Mouse (Mus musculus): Measurements from ENCODE around the gene Trak1. TPM values are rescaled to one million over a fixed set of nuclear protein-coding genes. Genes with fewer than 3 reads are reported as not detected.
A peak's percentile ranks its signal among the peaks of the same experiment; 100 is the strongest.

Gene Trak1
- total RNA-seq, 2 experiments from 2014 or later = 217 to 226 TPM

DNA sequence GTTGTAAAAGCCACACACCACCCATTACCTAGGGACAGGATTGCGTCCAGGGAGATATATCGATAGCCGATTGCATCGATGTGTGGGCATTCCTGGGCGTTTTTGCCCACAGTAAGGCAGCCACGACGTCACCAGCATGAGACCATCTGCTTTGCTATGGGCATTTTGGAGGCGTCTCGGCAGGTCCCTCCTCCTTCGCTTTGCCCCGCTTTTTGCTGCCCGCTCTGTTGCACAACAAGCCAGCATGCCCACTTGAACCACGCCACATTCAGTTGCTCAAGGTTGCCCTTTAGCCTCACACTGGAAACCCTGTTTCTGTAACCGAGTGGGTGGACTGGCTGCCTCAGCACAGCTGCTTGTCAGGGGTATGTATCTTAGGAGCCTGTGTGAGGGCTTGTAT is 85.3 kb downstream of the Trak1 start:
- peak; percentile 72 to 78 for DNase-seq (ENCODE audit: low spot score in 2 of 2)
- intact Hi-C loops (cut with DNase I) = no loop called here

DNA sequence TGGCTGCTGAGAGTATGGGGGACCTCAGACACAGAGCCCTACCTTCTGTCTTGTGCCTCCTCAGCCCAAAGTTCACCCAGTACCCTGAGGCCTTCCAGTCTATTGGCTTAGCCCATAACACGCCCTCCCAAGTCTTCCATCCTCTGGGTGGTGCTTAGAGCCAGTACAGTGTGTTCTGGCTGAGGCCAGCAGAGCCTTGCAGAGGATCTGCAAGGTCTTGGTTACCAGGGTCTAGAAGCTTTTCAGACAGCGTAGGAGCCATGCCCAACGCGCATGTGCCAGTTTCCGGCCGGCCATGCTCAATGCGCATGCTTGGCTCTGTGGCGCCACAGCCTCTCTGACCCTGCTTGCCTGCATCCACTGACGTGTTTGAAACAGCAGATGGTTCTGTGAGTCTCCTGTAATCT is 85.9 kb downstream of the Trak1 start:
- intact Hi-C loops (cut with DNase I) = no loop called here
- peak; percentile 83 for DNase-seq (ENCODE audit: low spot score in 2 of 2)

DNA sequence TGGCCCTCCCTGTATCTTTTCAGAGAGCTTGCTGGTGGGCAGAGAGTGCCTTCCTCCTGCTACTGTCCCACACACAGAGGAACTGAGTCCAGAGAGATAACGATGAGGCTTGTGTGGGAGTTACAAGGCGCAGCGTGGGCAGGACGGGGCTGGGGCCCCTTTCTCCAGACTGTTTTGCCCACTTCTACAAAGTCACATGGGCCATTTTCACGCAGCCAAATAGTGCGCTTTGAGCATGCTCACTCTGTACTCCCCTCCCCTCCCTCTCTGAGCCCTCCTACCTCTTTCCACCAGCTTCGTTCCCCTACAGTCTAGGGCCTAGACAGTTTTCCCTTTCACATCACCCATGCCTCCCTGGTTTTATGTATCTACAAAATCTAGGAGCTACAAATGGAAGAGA is 87.3 kb downstream of the Trak1 start:
- DNase-seq (ENCODE audit: low spot score in 2 of 2) = peak in 1 of 2 experiments; percentile 57
- intact Hi-C loops (cut with DNase I) = loop anchor here (5.0 kb wide), 1 partner anchor 223 kb away; no protein-coding TSS in a partner anchor

DNA sequence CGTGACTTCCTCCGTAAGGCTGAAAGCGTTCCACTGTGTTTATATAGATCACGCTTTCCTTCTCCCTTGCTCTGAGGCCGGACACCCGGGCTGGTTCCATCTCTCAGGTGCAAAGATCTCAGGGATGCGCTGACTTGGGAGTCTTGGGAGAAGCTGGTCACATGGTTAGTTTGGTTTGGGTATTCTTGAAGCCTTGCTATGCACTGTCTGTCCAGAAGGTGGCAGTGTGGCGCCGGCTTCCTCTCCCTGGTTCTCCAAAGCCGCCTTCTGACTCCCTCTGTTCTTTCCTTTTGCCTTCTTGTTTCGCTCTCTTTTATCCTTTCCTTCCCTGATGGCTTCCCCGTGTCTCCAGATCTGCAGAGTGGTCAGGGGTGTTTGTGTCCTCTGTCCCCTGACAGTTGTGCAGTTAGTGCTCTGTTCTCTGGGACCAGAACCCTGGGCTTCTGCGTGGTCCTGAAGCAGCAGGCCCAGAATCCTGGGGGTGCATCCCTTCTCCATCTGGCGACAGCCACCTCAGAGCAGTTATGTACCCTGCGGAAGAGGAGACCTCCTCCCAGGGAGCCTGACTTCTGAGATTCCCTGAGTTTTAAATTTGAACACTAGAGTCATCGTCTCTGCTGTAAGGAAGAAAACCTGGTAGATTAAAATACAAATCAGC is 87.9 kb downstream of the Trak1 start:
- DNase-seq (ENCODE audit: low spot score in 2 of 2) = peak; percentile 92 to 93
- intact Hi-C loops (cut with DNase I) = loop anchor here (5.0 kb wide), 1 partner anchor 222 kb away; no protein-coding TSS in a partner anchor

DNA sequence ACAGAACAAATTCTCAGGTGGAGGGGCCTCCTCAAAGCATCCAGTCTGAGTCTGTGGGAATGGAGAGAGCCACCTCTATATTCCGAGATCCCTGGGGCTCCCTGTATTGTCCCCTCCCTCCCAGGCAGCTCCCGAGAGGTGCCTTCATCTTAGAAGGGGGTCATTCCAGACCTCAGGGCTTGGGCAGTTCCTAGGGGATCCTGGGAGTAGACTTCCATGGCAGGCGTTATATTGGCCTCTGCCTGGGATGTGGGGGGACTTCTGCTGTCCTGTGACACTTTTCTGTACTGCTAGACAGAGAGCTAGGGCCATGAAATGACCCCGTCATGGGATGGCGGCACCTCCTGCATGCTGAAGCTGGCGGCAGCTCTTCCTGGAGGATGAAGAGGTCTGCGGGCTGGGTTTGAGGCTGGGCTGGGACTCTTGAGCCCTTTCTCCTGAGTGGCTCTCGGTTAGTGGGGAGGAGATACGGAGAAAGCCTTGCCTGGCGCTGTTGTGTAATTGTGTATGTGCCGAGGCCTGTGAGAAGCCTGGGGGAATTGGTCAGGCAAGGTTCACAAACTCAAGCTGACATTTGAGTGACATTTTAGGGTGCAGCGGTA is 88.5 kb downstream of the Trak1 start:
- DNase-seq (ENCODE audit: low spot score in 2 of 2) = no peak
- intact Hi-C loops (cut with DNase I) = loop anchor here (5.0 kb wide), 1 partner anchor 221 kb away; no protein-coding TSS in a partner anchor

DNA sequence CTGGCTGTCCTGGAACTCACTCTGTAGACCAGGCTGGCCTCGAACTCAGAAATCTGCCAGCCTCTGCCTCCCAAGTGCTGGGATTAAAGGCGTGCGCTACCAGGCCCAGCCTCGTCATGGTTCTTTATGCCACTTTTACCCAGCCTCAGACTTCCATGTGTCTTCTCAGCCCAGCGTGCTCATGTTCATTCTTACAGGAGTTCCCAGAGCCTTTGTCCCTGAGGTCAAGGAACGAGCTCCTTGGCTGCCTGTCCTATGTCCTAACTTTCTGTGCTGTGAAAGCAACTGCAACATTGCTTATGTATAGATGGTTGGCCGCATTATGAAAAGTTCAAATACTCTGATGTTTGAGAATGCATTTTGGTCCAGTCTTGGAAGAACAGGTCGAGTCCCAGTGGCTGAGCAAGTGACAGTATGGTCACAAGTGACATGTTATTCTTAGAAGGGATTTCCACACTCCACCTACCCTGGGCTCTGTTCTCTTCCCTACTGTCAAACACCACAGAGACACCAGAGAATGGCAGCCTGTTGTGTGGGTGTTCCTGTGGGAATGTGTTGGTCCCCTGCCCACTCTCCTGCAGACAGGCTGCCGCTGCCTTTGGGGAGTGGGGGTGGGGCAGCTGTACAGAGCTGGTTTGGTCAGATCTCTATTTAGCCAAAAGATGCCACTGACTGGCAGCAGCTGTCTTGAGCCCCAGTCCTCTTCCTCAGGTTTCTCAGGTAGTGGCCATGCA is 90.4 kb downstream of the Trak1 start:
- intact Hi-C loops (cut with DNase I) = loop anchor here (5.0 kb wide), 1 partner anchor 220 kb away; no protein-coding TSS in a partner anchor
- peak; percentile 82 to 95 for DNase-seq (ENCODE audit: low spot score in 2 of 2)

DNA sequence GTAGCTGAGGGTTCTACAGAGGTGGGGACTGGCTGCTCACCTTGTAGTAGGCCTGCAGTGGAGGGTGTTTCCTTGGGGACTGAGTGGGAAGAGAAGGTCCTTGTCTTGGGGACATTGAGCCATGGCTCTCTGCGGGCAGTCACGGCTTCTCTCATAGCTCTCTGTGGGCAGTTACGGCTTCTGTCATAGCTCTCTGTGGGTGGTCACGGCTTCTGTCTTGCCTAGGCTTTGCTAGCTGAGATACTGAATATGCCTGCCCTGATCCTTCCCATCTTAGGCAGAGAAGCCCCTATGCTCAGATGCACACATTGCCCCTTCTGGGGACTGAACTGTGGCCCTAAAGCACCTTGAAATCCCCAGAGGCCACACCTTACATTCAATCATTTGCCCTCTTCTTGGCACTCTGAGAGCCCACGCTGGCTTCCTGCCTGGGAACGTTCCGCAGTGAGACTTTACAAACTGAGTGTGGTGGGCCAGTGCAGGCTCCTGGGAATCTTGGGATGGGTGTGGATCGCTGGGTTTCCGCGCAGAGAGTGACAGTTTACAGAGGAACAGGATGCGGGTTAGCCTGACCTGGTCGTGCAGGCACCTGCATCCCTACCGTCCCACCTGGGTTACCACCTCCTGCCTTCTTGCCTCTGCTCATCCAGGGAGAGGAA is 91.1 kb downstream of the Trak1 start:
- intact Hi-C loops (cut with DNase I) = loop anchor here (5.0 kb wide), 1 partner anchor 219 kb away; no protein-coding TSS in a partner anchor

DNA sequence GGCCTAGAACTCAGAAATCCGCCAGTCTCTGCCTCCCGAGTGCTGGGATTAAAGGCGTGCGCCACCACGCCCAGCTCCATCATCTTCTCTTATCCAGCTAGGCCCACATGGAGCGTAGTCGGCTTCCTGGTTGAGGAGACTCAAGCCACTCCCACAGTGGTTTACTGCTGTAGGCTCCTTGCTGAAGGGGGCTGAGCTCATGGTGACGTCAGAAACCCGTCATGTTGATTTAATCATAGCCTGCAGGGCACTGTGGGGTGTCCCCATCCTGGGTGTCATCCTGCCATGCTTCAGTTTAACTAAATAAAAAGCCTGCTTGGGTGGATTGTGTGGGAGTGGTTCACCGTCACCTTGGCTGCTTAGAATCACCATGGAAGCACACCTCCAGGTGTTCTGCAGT is 92.0 kb downstream of the Trak1 start:
- intact Hi-C loops (cut with DNase I) = loop anchor here (5.0 kb wide), 1 partner anchor 218 kb away; no protein-coding TSS in a partner anchor
- DNase-seq (ENCODE audit: low spot score in 2 of 2) = no peak

More for the DNA sequence above, 91.1 kb downstream of the Trak1 start:
- DNase-seq (ENCODE audit: low spot score in 2 of 2) = no peak

DNA sequence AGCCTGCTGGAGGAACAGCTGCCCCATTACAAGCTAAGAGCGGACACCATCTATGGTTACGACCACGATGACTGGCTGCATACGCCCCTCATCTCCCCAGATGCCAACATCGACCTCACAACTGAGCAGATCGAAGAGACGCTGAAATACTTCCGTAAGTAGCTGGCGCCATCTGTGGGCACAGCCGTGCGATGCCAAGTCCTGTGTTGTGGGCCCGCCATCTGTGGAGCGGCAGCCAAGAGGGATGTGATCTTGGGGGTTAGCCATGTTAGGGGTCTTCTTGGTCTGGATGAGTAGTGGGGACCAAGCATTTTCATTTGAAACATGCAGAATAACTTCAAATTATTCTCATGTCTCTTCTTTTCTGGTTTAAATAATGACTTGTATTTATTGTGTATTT is 94.6 kb downstream of the Trak1 start:
- DNase-seq (ENCODE audit: low spot score in 2 of 2) = peak in 1 of 2 experiments; percentile 55

DNA sequence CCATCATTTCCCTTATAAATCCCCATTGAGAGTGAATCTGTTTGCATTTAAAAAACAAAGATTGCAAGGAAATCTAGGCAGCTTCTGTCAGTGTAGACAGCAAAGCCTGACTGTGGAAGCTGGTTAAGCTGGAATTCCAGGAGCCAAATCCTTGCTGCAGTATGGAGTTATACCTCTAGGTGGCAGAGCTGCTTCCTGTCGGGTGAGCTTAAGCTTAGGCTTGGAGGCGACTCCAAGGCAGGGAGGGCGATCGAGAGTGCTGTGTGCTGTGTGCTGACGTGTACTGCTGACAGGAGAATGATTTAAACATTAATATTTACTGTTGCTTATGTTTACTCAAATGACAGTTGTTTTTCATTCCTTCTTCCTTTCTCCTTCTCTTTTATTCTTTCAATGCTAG is 95.1 kb downstream of the Trak1 start:
- intact Hi-C loops (cut with DNase I) = loop anchor here (2.0 kb wide), 1 partner anchor 54 kb away; no protein-coding TSS in a partner anchor
- peak; percentile 89 to 91 for DNase-seq (ENCODE audit: low spot score in 2 of 2)

More for the DNA sequence above, 94.6 kb downstream of the Trak1 start:
- intact Hi-C loops (cut with DNase I) = loop anchor here (2.0 kb wide), 1 partner anchor 55 kb away; no protein-coding TSS in a partner anchor

DNA sequence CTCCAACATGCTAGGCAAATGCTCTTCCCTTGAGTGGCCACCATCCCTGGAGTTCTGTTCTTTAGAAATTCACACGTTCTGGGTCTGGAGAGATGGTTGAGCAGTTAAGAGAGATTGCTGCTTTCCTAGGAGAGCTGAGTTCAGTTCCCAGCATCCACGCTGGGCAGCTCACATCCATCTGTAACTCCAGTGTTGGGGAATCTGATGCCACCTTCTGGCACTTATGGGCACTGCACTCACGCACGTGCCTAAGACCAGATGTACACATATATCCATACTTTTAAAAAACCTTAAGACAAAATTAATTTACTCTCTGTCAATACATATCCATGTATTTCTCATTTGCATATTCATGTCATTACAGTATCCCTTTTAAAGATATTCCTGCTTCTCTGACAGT is 95.8 kb downstream of the Trak1 start:
- no peak for DNase-seq (ENCODE audit: low spot score in 2 of 2)
- intact Hi-C loops (cut with DNase I) = loop anchor here (2.0 kb wide), 1 partner anchor 54 kb away; no protein-coding TSS in a partner anchor

DNA sequence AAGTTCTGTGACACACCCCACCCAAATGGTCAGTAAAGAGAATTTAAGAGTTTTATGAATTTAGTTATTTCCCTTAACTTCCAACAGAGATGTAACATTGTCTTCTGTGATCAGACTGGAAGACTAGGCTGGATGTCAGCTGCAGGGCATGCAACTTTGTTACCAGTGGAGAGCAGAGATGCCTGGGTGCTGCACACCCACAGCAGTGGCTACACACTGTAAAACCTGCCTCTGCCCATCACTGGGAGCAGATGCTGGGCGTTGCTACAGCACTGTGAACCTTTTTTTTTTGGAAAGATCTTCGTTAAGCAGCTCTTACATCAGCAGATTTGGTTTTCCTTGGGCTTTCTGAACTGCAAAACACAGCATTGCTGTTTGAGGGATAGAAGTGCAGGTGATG is 97.6 kb downstream of the Trak1 start:
- intact Hi-C loops (cut with DNase I) = no loop called here

DNA sequence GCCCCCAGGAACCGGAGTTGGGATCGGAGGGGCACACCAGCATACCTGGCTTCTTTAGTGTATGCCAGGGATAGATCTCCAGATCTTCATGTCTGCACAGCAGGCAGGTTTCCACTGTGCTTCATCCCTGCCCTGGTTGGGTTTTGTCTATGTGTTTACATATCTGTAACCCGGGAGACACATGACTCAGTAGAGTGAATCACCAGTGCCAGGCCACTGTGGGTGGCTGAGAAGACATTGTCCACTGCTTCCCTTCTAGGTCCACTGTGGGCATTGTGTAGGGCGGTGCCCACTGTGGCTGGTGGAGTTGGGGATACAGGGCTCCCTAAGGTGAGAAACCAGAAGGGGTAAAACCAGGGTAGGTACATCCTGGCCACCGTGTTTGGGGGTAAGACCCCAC is 98.5 kb downstream of the Trak1 start:
- intact Hi-C loops (cut with DNase I) = no loop called here
- no peak for DNase-seq (ENCODE audit: low spot score in 2 of 2)

More for the DNA sequence above, 97.6 kb downstream of the Trak1 start:
- DNase-seq (ENCODE audit: low spot score in 2 of 2) = no peak

DNA sequence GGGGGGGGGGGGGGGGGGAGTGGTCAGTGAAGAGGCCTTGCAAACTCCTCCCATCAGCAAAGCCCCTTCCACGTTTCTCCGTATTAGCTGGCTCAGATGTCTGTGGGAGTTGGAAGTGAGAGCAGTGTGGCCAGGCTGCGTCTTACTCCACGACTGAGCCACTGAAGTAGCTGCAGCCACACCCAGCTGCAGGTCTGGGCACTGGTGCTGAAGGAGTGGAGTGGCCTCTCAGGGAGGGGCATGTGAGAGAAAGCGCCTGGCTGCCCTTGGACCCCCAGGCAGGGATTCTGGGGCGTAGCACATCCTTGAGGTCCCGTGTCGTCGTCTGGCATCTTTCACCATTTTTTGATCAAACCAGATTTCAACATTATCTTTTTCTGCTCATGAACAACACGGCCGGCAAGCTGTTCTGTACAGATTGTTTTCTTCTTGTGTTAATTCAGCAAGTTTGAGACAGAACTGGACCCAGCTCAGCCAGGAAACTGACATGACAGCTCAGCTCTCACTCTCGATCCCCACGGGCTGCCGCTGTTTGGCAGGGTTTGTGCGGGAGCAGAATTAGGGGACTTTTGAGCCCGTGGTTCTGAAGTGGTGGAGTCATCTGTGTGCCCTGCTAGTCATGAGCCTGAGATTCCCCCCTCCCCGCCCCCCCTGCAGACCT is 100.9 kb downstream of the Trak1 start:
- intact Hi-C loops (cut with DNase I) = no loop called here
- DNase-seq (ENCODE audit: low spot score in 2 of 2) = peak in 1 of 2 experiments; percentile 51

DNA sequence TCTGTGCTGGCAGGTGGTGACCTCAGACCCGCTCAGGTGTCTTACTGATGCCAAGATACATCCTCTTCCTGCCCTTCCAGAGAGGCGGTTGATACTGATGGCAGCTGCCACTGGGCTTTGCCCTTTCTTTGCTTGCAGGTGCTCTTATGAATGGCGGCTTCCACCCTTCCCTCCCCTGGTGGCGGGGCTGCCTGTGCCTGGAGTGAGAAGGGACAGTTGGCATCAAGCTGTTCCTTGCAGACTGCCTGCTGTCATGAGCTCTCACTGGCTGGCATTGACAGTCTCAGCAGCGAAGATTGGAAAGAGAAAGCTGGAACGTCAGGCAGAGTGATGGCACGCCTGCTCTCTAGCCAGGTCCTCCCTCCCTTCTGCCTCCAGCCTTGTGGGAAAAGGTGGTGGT is 101.5 kb downstream of the Trak1 start:
- intact Hi-C loops (cut with DNase I) = no loop called here

DNA sequence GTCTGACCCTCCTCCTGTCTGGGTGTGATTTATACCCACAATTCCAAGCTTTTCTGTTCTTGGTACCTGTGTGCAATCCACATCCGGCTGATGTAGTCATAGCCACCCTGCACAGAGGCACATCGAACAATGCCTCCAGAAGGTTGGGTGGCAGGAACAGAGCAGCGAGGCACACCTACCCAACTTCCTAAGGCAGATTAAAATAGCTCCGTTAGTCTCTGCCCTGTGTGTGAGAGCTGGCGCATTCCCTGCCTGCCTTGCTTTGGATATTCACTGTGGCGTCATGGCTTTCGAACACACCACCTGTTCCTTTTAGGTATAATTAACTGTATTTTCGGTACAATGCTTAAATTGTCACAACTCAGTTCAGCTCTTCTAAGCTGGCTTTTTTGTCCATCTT is 103.3 kb downstream of the Trak1 start:
- intact Hi-C loops (cut with DNase I) = no loop called here
- peak in 1 of 2 experiments; percentile 52 for DNase-seq (ENCODE audit: low spot score in 2 of 2)

More for the DNA sequence above, 101.5 kb downstream of the Trak1 start:
- DNase-seq (ENCODE audit: low spot score in 2 of 2) = peak; percentile 73 to 78

DNA sequence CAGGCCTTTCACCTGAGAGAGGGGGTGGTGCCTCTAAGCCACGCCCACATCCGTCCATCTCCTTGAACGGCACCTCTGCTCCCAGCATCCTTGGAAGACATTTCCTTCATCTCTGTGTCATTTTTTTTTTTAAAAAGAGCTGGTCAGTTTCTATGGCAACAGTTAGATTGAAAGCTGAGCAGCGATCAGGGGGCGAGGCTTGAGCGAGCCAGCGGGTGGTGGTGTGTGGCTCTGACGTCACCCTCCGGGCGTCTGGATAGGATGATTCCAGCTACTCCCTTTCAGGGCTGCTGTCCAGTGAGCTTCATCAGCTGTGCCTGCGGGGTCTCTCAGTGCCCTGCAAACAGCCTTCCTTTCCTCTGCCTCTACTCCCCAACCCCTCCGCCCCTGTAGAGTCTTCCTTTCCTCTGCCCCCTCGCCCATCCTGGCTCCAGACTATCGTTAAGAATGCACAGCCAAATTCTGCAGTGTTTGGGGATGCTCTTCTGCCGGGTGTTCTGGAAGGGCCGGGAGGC is 105.9 kb downstream of the Trak1 start:
- peak; percentile 91 to 97 for DNase-seq (ENCODE audit: low spot score in 2 of 2)
- intact Hi-C loops (cut with DNase I) = no loop called here

DNA sequence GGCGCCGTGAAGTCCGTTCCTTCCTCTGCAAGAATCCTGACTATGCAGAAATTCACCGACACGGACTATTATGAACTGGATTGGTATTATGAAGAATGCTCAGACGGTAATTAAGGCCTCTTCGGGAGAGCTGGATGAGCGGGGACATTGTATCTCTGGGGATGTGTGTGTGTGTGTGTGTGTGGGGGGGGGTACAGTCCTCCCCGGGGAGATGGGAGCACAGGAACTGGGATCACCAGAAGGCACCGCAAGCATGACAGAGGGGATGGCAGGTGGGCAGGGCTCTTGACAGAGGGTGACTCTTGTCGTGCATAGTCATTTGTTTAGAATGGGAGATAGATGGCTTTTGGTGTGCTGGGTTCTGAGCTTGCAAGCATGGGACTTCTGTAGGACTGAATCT is 106.4 kb downstream of the Trak1 start:
- intact Hi-C loops (cut with DNase I) = no loop called here
- DNase-seq (ENCODE audit: low spot score in 2 of 2) = no peak

All from left cerebral cortex, postnatal 14 days (tissue).